Mouse (Mus musculus) forebrain, embryonic 14.5 days (tissue): Measurements from ENCODE around the gene Kdm3a. TPM values are rescaled to one million over a fixed set of nuclear protein-coding genes. Genes with fewer than 3 reads are reported as not detected.

Experiments used
- ATAC-seq: fragments of 200-750 bp; cut with Nextera tagmentation; 2 replicates; pipeline ENCODE4 v1.8.0; 2017; ENCODE audit warnings: mild to moderate bottlenecking, moderate library complexity
- DNase-seq: peaks from one replicate; pipeline ENCODE4 v3.0.0-alpha.2; 2015; ENCODE audit warnings: low spot score
- H3K27ac ChIP-seq: fragments of 300-500 bp; sonication (generic); 2 replicates; pipeline ENCODE4 v1.5.1; 2014; ENCODE audit warnings: low read depth, mild to moderate bottlenecking, control low read depth, low read length, moderate library complexity
- H3K27me3 ChIP-seq: fragments of 300-500 bp; sonication (generic); replicated peaks from 2 replicates; pipeline ENCODE4 v1.6.1; 2014; ENCODE audit warnings: low read length, control low read depth, mixed read lengths; ENCODE audit not compliant: control insufficient read depth, insufficient read depth
- H3K36me3 ChIP-seq: fragments of 300-500 bp; sonication (generic); 2 replicates; pipeline ENCODE4 v1.6.1; 2014; ENCODE audit warnings: low read length, control low read depth; ENCODE audit not compliant: control insufficient read depth, insufficient read depth
- H3K4me1 ChIP-seq: fragments of 300-500 bp; sonication (generic); 2 replicates; pipeline ENCODE4 v1.6.1; 2014; ENCODE audit warnings: antibody characterized with exemption, low read length, control low read depth; ENCODE audit not compliant: control insufficient read depth, insufficient read depth
- H3K4me2 ChIP-seq: fragments of 300-500 bp; sonication (generic); 2 replicates; pipeline ENCODE4 v1.6.1; 2014; ENCODE audit warnings: mild to moderate bottlenecking, control low read depth, low read length
- H3K4me3 ChIP-seq: fragments of 300-500 bp; sonication (generic); 2 replicates; pipeline ENCODE4 v1.5.1; 2014; ENCODE audit warnings: low read depth, low read length, control low read depth
- H3K9ac ChIP-seq: fragments of 300-500 bp; sonication (generic); 2 replicates; pipeline ENCODE4 v1.6.1; 2014; ENCODE audit warnings: mild to moderate bottlenecking, low read length, control low read depth, moderate library complexity
- H3K9me3 ChIP-seq: fragments of 300-500 bp; sonication (generic); replicated peaks from 2 replicates; pipeline ENCODE4 v1.6.1; 2016; ENCODE audit warnings: low read length, control low read depth, mixed read lengths; ENCODE audit not compliant: control insufficient read depth
- WGBS: fragments of 180-500 bp; shearing (Covaris S2); extraction: QIAGEN DNeasy Blood & Tissue Kit; methylation state at CpG from one replicate; pipeline ENCODE4 v1.1.7; 2014; 5-methylcytosine and 5-hydroxymethylcytosine counted together
- polyA plus RNA-seq: library from polyadenylated mRNA; unstranded; fragments of >200 nt; fragmentation: Nextera tagmentation; extraction: Ambion mirVana; gene quantifications from 2 replicates; pipeline ENCODE4 v1.2.1, GENCODE M21; 2014

Gene Kdm3a
- polyA plus RNA-seq, result 47.4 and 49.5 TPM in 2 replicates

DNA sequence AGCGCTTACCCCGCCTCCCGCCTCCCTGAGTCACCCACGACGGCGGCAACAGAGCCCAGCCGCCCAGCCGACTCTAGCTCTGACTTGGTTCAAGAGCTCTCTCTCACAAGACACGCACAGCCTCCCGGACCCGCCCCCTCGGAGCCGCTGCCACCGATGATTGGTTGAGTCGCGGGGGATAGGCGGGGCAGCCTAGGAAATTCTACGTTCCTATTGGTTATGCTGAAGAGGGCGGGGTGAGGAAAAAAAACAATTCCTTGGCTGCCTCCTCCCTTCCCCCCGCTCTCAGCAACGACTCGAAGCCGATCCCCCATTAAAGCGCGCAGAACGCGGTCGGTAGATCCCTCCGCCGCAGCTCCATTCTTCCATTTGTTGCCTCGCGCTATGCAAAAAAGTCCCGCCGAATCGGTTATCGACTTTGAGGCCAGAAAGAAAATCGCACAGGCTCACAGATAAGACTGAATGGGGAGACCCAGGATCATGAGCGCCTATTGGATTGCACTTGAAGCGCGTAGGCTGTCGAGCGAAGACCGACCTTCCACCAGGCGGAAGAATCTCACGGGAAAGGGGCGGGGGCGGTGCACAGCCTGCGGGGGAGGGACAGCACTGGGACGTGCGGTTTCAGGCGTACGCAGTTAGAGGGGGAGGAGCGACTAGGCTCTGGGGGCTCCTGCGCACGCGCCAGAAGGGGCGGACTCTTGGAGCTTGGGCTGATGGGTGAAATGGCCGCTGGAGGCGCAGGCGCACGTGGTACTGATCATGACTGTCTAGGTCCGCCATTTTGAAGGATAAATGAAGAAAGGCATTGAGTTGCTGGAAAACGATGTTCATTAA is at the start of gene Kdm3a:
Gene Kdm3a (minus strand): TSS at position 162 of the 834 bp plus-strand sequence.
- H3K27ac ChIP-seq, result peak within 1 kb of the TSS; percentile 100
- H3K4me3 ChIP-seq, result peak within 1 kb of the TSS; percentile 87
- no peaks in the 10 kb centered on the region for H3K27me3 ChIP-seq
- no peaks in the 10 kb centered on the region for H3K9me3 ChIP-seq
- DNase-seq, result peak; percentile 99
- peaks cover 10% of the 10 kb centered on the region for H3K36me3 ChIP-seq
- H3K9ac ChIP-seq, result peak within 1 kb of the TSS; percentile 86
- peak; percentile 98 for ATAC-seq
- WGBS, result under 1% methylated on average over 63 of the region's 63 CpGs
- peak within 1 kb of the TSS; percentile 87 for H3K4me2 ChIP-seq
- peaks cover 22% of the 10 kb centered on the region for H3K4me1 ChIP-seq

DNA sequence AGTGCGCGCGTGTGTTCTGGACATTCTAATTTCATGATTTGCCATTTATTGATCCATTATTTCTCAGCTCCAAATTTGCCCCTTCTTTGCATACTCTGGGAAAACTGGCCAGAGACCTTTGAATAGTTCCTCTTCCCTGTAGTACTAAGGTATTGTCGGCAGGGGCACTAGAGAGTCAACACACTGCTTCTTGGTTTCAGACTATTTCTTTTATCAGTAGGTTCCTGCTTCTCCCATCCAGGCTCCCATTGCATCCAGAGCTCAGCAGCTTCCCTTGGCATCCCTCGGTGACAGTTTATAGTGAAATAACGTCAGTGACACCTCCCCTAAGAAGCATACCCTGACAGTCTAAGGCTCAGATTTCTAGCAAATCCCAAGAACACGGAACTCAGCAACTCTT is 46.1 kb upstream of the Kdm3a start:
- Histone ChIP-seq H3K27me3 (no peaks in the 10 kb centered on the region), H3K9ac (no peak overlapping the region), H3K27ac (no peak overlapping the region), H3K36me3 (no peaks in the 10 kb centered on the region), H3K4me3 (no peak overlapping the region), H3K4me2 (no peak overlapping the region), H3K9me3 (no peaks in the 10 kb centered on the region), H3K4me1 (no peaks in the 10 kb centered on the region)
- 69% methylated on average over 7 of the region's 7 CpGs for WGBS
- no peak for ATAC-seq
- no peak for DNase-seq

DNA sequence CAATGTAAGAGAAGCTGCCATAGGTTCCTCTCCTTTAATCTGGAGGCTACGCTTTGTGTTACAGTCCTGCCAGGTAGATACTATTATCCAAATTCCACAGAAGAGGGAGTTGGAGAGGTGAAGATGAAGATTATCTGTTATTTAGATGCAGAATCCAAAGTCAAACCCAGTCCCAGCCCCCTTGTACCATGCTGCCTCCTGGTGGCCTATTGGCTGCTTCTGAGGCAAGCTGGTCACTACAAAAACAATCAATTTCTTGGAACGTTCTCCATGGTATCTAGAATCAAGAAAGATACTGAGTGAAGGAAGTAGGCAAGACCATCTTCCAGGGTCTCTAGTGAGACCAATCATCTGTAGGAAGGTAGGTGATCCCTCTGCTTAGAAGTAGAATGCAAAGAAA is 40.4 kb upstream of the Kdm3a start:
- Histone ChIP-seq H3K9me3 (no peaks in the 10 kb centered on the region), H3K27me3 (no peaks in the 10 kb centered on the region), H3K9ac (no peak overlapping the region), H3K27ac (no peak overlapping the region), H3K4me1 (no peaks in the 10 kb centered on the region), H3K4me3 (no peak overlapping the region), H3K4me2 (no peak overlapping the region), H3K36me3 (no peaks in the 10 kb centered on the region)
- DNase-seq (no peak), ATAC-seq (no peak)
- 73% methylated on average over 2 of the region's 2 CpGs for WGBS

DNA sequence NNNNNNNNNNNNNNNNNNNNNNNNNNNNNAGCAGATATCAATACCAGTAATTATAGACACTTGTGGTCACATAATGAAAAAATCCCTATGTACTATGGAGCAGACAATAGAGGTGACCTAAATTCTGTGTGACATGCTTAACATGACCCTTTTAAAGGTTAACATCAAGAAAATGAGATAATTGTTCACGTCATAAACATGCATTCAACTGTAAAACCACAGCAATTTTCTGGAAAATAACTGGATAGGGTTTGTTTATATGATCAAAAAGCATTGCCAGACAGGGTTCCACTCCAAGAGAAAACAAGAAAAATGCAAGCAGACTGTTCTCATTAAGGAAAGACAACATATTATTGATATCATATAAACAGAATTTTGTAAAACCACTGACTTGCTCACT is 31.7 kb upstream of the Kdm3a start:
- H3K4me2 ChIP-seq, result no peak overlapping the region
- no peaks in the 10 kb centered on the region for H3K36me3 ChIP-seq
- no peak overlapping the region for H3K27ac ChIP-seq
- no peaks in the 10 kb centered on the region for H3K4me1 ChIP-seq
- DNase-seq, result no peak
- H3K9me3 ChIP-seq, result no peaks in the 10 kb centered on the region
- ATAC-seq, result no peak
- H3K4me3 ChIP-seq, result no peak overlapping the region
- H3K27me3 ChIP-seq, result no peaks in the 10 kb centered on the region
- H3K9ac ChIP-seq, result no peak overlapping the region
- 63% methylated on average over 1 of the region's 1 CpGs for WGBS

DNA sequence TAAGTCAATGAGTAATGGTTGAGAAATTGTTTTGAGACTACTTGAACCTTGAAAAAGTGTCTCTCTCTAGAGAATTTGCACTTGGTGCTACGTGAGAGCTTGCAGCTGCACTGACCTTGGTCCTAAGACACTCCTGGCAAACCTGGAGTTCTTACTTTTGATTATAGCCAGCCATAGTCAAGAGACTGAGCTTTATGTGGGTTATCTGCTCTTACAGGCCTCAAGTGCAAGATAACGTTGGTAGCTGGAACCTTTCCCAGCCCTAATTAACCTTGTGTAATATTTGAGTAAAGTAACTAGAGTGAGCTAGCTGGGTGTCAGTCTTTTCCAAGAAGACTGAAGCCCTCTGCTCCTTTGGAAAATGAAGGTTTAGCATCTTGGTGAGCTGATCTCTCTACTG is 25.5 kb upstream of the Kdm3a start:
- no peak for ATAC-seq
- no peaks in the 10 kb centered on the region for H3K36me3 ChIP-seq
- no peaks in the 10 kb centered on the region for H3K9me3 ChIP-seq
- no peak overlapping the region for H3K4me2 ChIP-seq
- H3K27me3 ChIP-seq, result no peaks in the 10 kb centered on the region
- 60% methylated on average over 2 of the region's 2 CpGs for WGBS
- H3K9ac ChIP-seq, result no peak overlapping the region
- DNase-seq, result no peak
- no peak overlapping the region for H3K27ac ChIP-seq
- H3K4me3 ChIP-seq, result no peak overlapping the region
- no peaks in the 10 kb centered on the region for H3K4me1 ChIP-seq

DNA sequence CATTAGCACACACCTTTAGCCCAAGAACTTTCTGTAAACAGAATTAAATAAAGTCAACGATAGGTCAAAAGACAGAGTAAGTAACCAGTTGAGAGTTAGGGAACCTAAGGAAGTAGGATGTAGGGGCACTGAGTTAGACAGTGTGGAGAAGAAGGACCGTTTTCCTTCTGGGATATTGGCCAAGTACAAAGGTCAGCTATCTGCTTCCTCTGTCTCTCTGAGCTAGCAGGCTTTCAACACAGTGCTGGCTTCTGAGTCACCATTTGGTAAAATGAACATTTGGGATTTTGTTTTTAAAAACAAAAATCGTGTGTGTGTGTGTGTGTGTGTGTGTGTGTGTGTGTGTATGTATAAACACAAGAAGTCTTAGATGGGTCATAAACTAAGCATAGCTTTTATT is 23.0 kb upstream of the Kdm3a start:
- Histone ChIP-seq H3K27ac (no peak overlapping the region), H3K4me2 (no peak overlapping the region), H3K4me3 (no peak overlapping the region), H3K36me3 (no peaks in the 10 kb centered on the region), H3K9ac (no peak overlapping the region), H3K4me1 (no peaks in the 10 kb centered on the region), H3K9me3 (no peaks in the 10 kb centered on the region), H3K27me3 (no peaks in the 10 kb centered on the region)
- DNase-seq (no peak), ATAC-seq (no peak)
- 79% methylated on average over 3 of the region's 3 CpGs for WGBS

DNA sequence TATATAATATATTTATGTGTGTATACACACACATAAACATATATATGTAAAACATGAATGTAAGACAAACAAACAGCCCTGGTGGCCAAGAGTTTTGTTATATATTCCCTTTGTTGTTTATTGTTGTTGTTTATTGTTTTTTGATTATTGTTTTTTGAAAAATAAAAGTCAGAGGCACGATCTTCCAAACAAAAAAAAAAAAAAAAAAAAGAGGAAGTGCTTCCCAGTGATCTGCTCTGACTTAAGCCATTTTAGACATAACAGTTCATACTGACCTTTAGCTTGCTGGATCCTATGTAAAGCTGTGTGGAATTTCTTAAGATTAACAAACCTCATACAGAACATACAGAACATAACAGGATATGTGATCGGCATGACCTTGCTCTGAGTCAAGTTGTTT is 19.1 kb upstream of the Kdm3a start:
- no peak overlapping the region for H3K27ac ChIP-seq
- DNase-seq (no peak), ATAC-seq (no peak)

DNA sequence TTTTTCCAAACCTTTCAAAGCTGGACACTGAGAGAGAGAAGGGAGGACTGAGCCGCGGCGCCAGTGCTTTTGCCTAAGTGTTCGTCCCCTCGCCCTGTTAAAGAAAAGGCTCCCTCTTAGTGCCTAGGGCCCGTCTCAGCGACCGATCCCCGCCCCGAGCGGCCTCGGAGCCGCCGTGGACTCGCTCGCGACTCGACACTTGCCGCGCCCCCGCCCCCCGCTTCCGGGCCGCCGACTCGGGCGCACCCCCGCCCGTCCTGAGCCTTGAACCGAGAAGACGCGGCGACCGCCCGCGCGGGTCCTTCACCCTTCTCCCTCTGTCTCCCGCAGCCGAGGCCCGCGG is 333 bp downstream of the Kdm3a start:
- H3K27ac ChIP-seq, result peak overlapping the region; percentile 100
- ATAC-seq (no peak), DNase-seq (no peak)
- H3K4me3 ChIP-seq, result peak overlapping the region; percentile 87
- H3K9ac ChIP-seq, result peak overlapping the region; percentile 86
- under 1% methylated on average over 29 of the region's 41 CpGs for WGBS
- peaks cover 12% of the 10 kb centered on the region for H3K36me3 ChIP-seq
- H3K4me2 ChIP-seq, result peak overlapping the region; percentile 87
- H3K9me3 ChIP-seq, result no peaks in the 10 kb centered on the region
- H3K4me1 ChIP-seq, result peaks cover 22% of the 10 kb centered on the region
- H3K27me3 ChIP-seq, result no peaks in the 10 kb centered on the region

More for the DNA sequence above, 19.1 kb upstream of the Kdm3a start:
- no peaks in the 10 kb centered on the region for H3K4me1 ChIP-seq
- no peaks in the 10 kb centered on the region for H3K9me3 ChIP-seq
- H3K4me3 ChIP-seq, result no peak overlapping the region
- WGBS, result 91% methylated on average over 2 of the region's 2 CpGs
- no peaks in the 10 kb centered on the region for H3K36me3 ChIP-seq
- H3K27me3 ChIP-seq, result no peaks in the 10 kb centered on the region
- H3K4me2 ChIP-seq, result no peak overlapping the region
- no peak overlapping the region for H3K9ac ChIP-seq

DNA sequence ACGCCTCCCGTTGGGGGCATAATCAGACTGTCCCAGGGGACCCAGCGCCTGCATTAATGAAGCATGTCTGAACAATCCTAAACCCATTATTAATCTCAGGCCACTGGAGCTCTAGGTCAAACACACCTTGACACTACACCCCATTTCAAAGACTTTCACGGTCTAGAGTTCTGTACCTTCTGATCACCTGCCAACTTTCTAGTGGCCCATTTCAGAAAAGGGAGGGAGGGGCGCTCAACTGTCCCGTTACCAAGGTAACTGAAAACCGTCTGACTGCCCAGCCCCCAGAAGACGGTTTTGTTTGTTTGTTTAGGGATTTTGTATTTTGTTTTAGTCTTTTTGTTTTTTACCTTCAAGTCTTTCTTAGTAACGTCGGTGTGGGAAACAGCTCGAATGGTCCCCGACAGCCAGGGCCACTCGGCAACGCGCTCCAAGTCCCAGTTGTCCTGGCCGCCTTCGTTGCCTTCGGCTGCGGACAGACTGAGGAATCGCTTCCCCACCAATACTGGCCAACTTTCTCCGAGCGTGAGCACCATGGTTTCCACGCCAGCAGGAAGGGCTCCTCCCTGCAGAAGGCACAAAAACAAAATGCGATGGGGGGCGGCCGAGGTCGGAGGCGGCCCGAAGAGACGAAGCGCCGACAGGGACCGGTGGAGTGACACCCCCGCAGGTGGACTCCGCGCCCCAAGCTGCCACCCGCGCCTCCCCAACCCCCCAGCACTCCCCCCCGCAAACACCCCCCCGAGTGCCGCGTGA is 906 bp downstream of the Kdm3a start:
- 2% methylated on average over 40 of the region's 42 CpGs for WGBS
- no peak for ATAC-seq

More for the DNA sequence above, 906 bp downstream of the Kdm3a start:
- H3K9ac ChIP-seq, result peak overlapping the region; percentile 86
- H3K4me3 ChIP-seq, result peak overlapping the region; percentile 87
- peak overlapping the region; percentile 87 for H3K4me2 ChIP-seq
- peak; percentile 45 for DNase-seq
- H3K4me1 ChIP-seq, result peaks cover 22% of the 10 kb centered on the region
- H3K9me3 ChIP-seq, result no peaks in the 10 kb centered on the region
- no peaks in the 10 kb centered on the region for H3K27me3 ChIP-seq
- H3K27ac ChIP-seq, result peak overlapping the region; percentile 100
- H3K36me3 ChIP-seq, result peaks cover 17% of the 10 kb centered on the region
